Mouse (Mus musculus) erythroid progenitor cell, adult 5-6 weeks (primary cell): Measurements from ENCODE around the gene Cend1. TPM values are rescaled to one million over a fixed set of nuclear protein-coding genes. Genes with fewer than 3 reads are reported as not detected.

Experiments
- ATAC-seq: replicated peaks from 2 replicates; pipeline ENCODE4 v1.8.0; 2016; ENCODE audit warnings: moderate number of reproducible peaks, mild to moderate bottlenecking, moderate TSS enrichment, inconsistent platforms; ENCODE audit not compliant: poor library complexity, low FRiP score, severe bottlenecking
- total RNA-seq, 2 experiments: library from RNA; stranded (forward) in 1 of 2; stranded (reverse) in 1 of 2; fragments of 150-400 nt in 1 of 2; fragments of 186-747, 209-891 nt in 1 of 2; gene quantifications; 2 replicates each; pipeline versions ENCODE4 v1.2.3 to v1.2.4; 2015 to 2017; ENCODE audit warnings: low replicate concordance in 2 of 2

Gene Cend1
- total RNA-seq, 2 experiments from 2014 or later: not detected

GRCm38 (mm10) chr7:141466045-141466394 is 36.7 kb upstream of the Cend1 start:
- no peak for ATAC-seq

GRCm38 (mm10) chr7:141465388-141466044 is 36.2 kb upstream of the Cend1 start:
- no peak for ATAC-seq

- no peak for ATAC-seq
These were observed 35.4 kb upstream of the Cend1 start for GRCm38 (mm10) chr7:141464603-141465201.

- ATAC-seq: no peak
These were observed 34.7 kb upstream of the Cend1 start for GRCm38 (mm10) chr7:141463824-141464602.

- no peak for ATAC-seq
These were observed 33.1 kb upstream of the Cend1 start for GRCm38 (mm10) chr7:141462333-141462821.

- ATAC-seq: no peak
These were observed 32.4 kb upstream of the Cend1 start for GRCm38 (mm10) chr7:141461521-141462332.

- no peak for ATAC-seq
These were observed 31.3 kb upstream of the Cend1 start, which contains the start of gene Cracr2b for GRCm38 (mm10) chr7:141460391-141461113. TSS of gene Cracr2b (plus strand) at chr7:141461094.

- no peak for ATAC-seq
These were observed 30.7 kb upstream of the Cend1 start for GRCm38 (mm10) chr7:141460001-141460390.

GRCm38 (mm10) chr7:141459301-141459711 is 30.0 kb upstream of the Cend1 start:
- ATAC-seq: no peak

GRCm38 (mm10) chr7:141458661-141459060 is 29.4 kb upstream of the Cend1 start:
- ATAC-seq: no peak

- no peak for ATAC-seq
These were observed 28.8 kb upstream of the Cend1 start for GRCm38 (mm10) chr7:141457986-141458660.

- no peak for ATAC-seq
These were observed 27.9 kb upstream of the Cend1 start for GRCm38 (mm10) chr7:141457236-141457635.

GRCm38 (mm10) chr7:141456739-141457138 is 27.4 kb upstream of the Cend1 start:
- ATAC-seq: no peak

- peak; percentile 73 for ATAC-seq
These were observed 26.5 kb upstream of the Cend1 start for GRCm38 (mm10) chr7:141455610-141456314.

GRCm38 (mm10) chr7:141454967-141455551 is 25.8 kb upstream of the Cend1 start, which contains the start of gene Pnpla2:
TSS of gene Pnpla2 (plus strand) at chr7:141455198.
- peak; percentile 87 for ATAC-seq

- ATAC-seq: no peak
These were observed 24.3 kb upstream of the Cend1 start for GRCm38 (mm10) chr7:141453636-141454035.

GRCm38 (mm10) chr7:141451928-141452327 is 22.6 kb upstream of the Cend1 start:
- ATAC-seq: no peak
